ENCODE assay signal across 8 mouse cellular contexts in the genomic region with DNA sequence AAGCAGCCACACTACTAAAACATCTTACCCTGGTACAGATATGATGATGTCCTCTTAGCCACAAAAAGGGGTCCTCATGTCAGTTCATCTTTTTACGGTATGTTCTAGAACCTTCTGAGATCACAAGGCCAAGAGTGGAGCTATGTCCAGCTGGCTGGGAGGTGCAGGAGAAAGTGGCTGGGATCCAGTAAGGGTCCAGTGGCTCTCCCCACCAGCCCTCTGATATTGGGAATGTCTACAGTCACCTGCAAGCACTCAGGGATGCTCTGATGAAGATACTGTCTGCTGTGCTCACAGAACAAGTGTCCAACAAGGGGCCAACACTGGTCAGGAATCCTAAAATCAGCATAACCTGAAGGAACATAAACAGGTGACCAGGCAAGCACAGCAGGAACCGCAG. TPM values are rescaled to one million over a fixed set of nuclear protein-coding genes. Genes with fewer than 3 reads are reported as not detected.
DNase-seq lines count a peak whose midpoint lies in the region; ATAC-seq and TF ChIP-seq lines count a peak whose summit lies in the region.

A gene (minus strand): TSS at position 101 of the 400 bp plus-strand sequence.

- no peaks in the 10 kb centered on the region for H3K27me3 ChIP-seq in spleen, adult 2 months (ENCODE audit: control insufficient read depth, insufficient read depth, low read length)
- no peaks in the 10 kb centered on the region for H3K27me3 ChIP-seq in limb, embryonic 11.5 days (ENCODE audit: control insufficient read depth, insufficient read depth, low read length)
- H3K27me3 ChIP-seq in neural tube, embryonic 15.5 days (replicated peaks): no peaks in the 10 kb centered on the region

- H3K9ac ChIP-seq in limb, embryonic 11.5 days (ENCODE audit: low read length): no peak within 1 kb of the TSS
- no peak within 1 kb of the TSS for H3K9ac ChIP-seq in neural tube, embryonic 15.5 days (replicated peaks)

- intact Hi-C loops in heart, postnatal 14 days (cut with DNase I): no loop called here

- no peaks in the 10 kb centered on the region for H3K9me3 ChIP-seq in limb, embryonic 11.5 days (ENCODE audit: control insufficient read depth, low read length)
- H3K9me3 ChIP-seq in neural tube, embryonic 15.5 days (replicated peaks): no peaks in the 10 kb centered on the region

- ATAC-seq in limb, embryonic 11.5 days (ENCODE audit: insufficient number of reproducible peaks, low FRiP score, low TSS enrichment, low read depth): no peak
- no peak for ATAC-seq in neural tube, embryonic 15.5 days (ENCODE audit: low FRiP score)

- no peak for TF ChIP-seq POLR2A in spleen, adult 2 months (IDR thresholded peaks at IDR 0.05; ENCODE audit: low read depth, low read length)
- TF ChIP-seq POLR2A in embryonic fibroblast, embryonic 13.5 days (IDR thresholded peaks at IDR 0.05; ENCODE audit: low read depth, low read length): no peak

- H3K4me3 ChIP-seq in spleen, adult 2 months (ENCODE audit: extremely low read depth, insufficient read depth, insufficient read length): no peak within 1 kb of the TSS
- no peak within 1 kb of the TSS for H3K4me3 ChIP-seq in embryonic fibroblast, embryonic 13.5 days (ENCODE audit: insufficient read depth, low read length)
- H3K4me3 ChIP-seq in limb, embryonic 11.5 days (ENCODE audit: low read depth, low read length): no peak within 1 kb of the TSS
- H3K4me3 ChIP-seq in neural tube, embryonic 15.5 days (replicated peaks): no peak within 1 kb of the TSS

- no peaks in the 10 kb centered on the region for H3K4me1 ChIP-seq in spleen, adult 2 months (ENCODE audit: control insufficient read depth, insufficient read depth, insufficient read length)
- no peaks in the 10 kb centered on the region for H3K4me1 ChIP-seq in embryonic fibroblast, embryonic 13.5 days (ENCODE audit: control insufficient read depth, insufficient read depth, low read length)
- no peaks in the 10 kb centered on the region for H3K4me1 ChIP-seq in limb, embryonic 11.5 days (ENCODE audit: control insufficient read depth, insufficient read depth, low read length)
- H3K4me1 ChIP-seq in neural tube, embryonic 15.5 days: 0 out of 2 replicates have a peak, but pooled peaks cover under 1% of the 10 kb centered on the region

- H3K36me3 ChIP-seq in spleen, adult 2 months (ENCODE audit: control insufficient read depth, insufficient read depth, low read length): no peaks in the 10 kb centered on the region
- H3K36me3 ChIP-seq in limb, embryonic 11.5 days (ENCODE audit: control insufficient read depth, insufficient read depth, low read length): no peaks in the 10 kb centered on the region
- H3K36me3 ChIP-seq in neural tube, embryonic 15.5 days: no peaks in the 10 kb centered on the region

- H3K4me2 ChIP-seq in limb, embryonic 11.5 days (ENCODE audit: low read depth, severe bottlenecking): no peak within 1 kb of the TSS
- H3K4me2 ChIP-seq in neural tube, embryonic 15.5 days: no peak within 1 kb of the TSS

- TF ChIP-seq CTCF in spleen, adult 2 months (IDR thresholded peaks at IDR 0.05; ENCODE audit: extremely low read depth, insufficient read depth, insufficient read length, insufficient replicate concordance): no peak
- no peak for TF ChIP-seq CTCF in embryonic fibroblast, embryonic 13.5 days (IDR thresholded peaks at IDR 0.05; ENCODE audit: borderline replicate concordance, insufficient read depth, low read length)

- WGBS in spleen, adult 2 months: 89% methylated on average over 2 of the region's 2 CpGs
- 88% methylated on average over 2 of the region's 2 CpGs for WGBS in limb, embryonic 11.5 days
- 97% methylated on average over 2 of the region's 2 CpGs for WGBS in neural tube, embryonic 15.5 days

- H3K27ac ChIP-seq in spleen, adult 2 months (ENCODE audit: insufficient read depth, low read length): no peak within 1 kb of the TSS
- no peak within 1 kb of the TSS for H3K27ac ChIP-seq in embryonic fibroblast, embryonic 13.5 days (ENCODE audit: insufficient read depth, low read length)
- no peak within 1 kb of the TSS for H3K27ac ChIP-seq in limb, embryonic 11.5 days (replicated peaks; ENCODE audit: low read depth, low read length)
- H3K27ac ChIP-seq in neural tube, embryonic 15.5 days (replicated peaks): no peak within 1 kb of the TSS

- DNase-seq in spleen, adult 2 months (ENCODE audit: low read depth in 1 of 2, low spot score in 2 of 2): no peak
- no peak for DNase-seq in spleen, postnatal 36 days (ENCODE audit: low spot score in 2 of 2)
- DNase-seq in heart, postnatal 14 days: no peak
- no peak for DNase-seq in limb, embryonic 11.5 days (ENCODE audit: low spot score)
- no peak for DNase-seq in right cerebral cortex, postnatal 4 days
- no peak for DNase-seq in urinary bladder, postnatal 10 days (ENCODE audit: low spot score)

RNA-seq across cellular contexts. Expression of the gene that starts here (rescaled TPM):
- polyA plus RNA-seq in spleen, adult 2 months (2012; rRNA removed): 40.8 and 49.4 TPM in 2 replicates
- 40.3 and 43.8 TPM in 2 replicates for polyA plus RNA-seq in embryonic fibroblast, embryonic 13.5 days (2011; ENCODE audit: insufficient read length, low read depth, missing spikeins)
- 10 to 100 TPM; 46.1 to 48.6 TPM for total RNA-seq in heart, postnatal 14 days (2021)
- 38.0 and 38.8 TPM in 2 replicates for polyA plus RNA-seq in limb, embryonic 11.5 days (2014; fragmentation: Nextera tagmentation; extraction: Ambion mirVana)
- polyA plus RNA-seq in neural tube, embryonic 15.5 days (2015; fragmentation: Nextera tagmentation; extraction: Ambion mirVana): 67.5 and 70.0 TPM in 2 replicates
